Mouse (Mus musculus): ENCODE measurements around the gene Cacna1s. TPM values are rescaled to one million over a fixed set of nuclear protein-coding genes. Genes with fewer than 3 reads are reported as not detected.
A peak's percentile ranks its signal among the peaks of the same experiment; 100 is the strongest.

Gene Cacna1s
- polyA plus RNA-seq, 1 experiment: not detected

- peaks cover 70% of the 10 kb centered on the region for H3K4me1 ChIP-seq (ENCODE audit: control insufficient read depth, insufficient read depth, low read length)
- H3K4me3 ChIP-seq (ENCODE audit: insufficient read depth, low read depth, low read length): no peak overlapping the region
- WGBS: 48% methylated on average over 4 of the region's 4 CpGs
- peak overlapping the region; percentile 47 for H3K27ac ChIP-seq (ENCODE audit: insufficient read depth, low read depth, low read length)
- no peak for TF ChIP-seq POLR2A (IDR thresholded peaks at IDR 0.05; ENCODE audit: insufficient read depth, low read depth, low read length)
- TF ChIP-seq CTCF (IDR thresholded peaks at IDR 0.05; ENCODE audit: insufficient read depth, low read depth, low read length): no peak
Observed at GRCm38 (mm10) chr1:136136547-136136946, 84.0 kb downstream of the Cacna1s start.

- peaks cover 75% of the 10 kb centered on the region for H3K4me1 ChIP-seq (ENCODE audit: control insufficient read depth, insufficient read depth, low read length)
- TF ChIP-seq CTCF (IDR thresholded peaks at IDR 0.05; ENCODE audit: insufficient read depth, low read depth, low read length): no peak
- TF ChIP-seq POLR2A (IDR thresholded peaks at IDR 0.05; ENCODE audit: insufficient read depth, low read depth, low read length): no peak
- no peak overlapping the region for H3K4me3 ChIP-seq (ENCODE audit: insufficient read depth, low read depth, low read length)
- 41% methylated on average over 7 of the region's 7 CpGs for WGBS
- H3K27ac ChIP-seq (ENCODE audit: insufficient read depth, low read depth, low read length): peak overlapping the region; percentile 47
Observed at GRCm38 (mm10) chr1:136137071-136137531, 84.6 kb downstream of the Cacna1s start.

GRCm38 (mm10) chr1:136137575-136137974, 85.0 kb downstream of the Cacna1s start:
- Histone ChIP-seq H3K4me1 (ENCODE audit: control insufficient read depth, insufficient read depth, low read length) (peaks cover 79% of the 10 kb centered on the region), H3K4me3 (ENCODE audit: insufficient read depth, low read depth, low read length) (no peak overlapping the region), H3K27ac (ENCODE audit: insufficient read depth, low read depth, low read length) (peak overlapping the region; percentile 47)
- TF ChIP-seq CTCF (IDR thresholded peaks at IDR 0.05; ENCODE audit: insufficient read depth, low read depth, low read length) (no peak), POLR2A (IDR thresholded peaks at IDR 0.05; ENCODE audit: insufficient read depth, low read depth, low read length) (no peak)
- WGBS: 0% methylated on average over 4 of the region's 4 CpGs

GRCm38 (mm10) chr1:136138191-136138830, 85.8 kb downstream of the Cacna1s start:
- Histone ChIP-seq H3K27ac (ENCODE audit: insufficient read depth, low read depth, low read length) (peak overlapping the region; percentile 66), H3K4me1 (ENCODE audit: control insufficient read depth, insufficient read depth, low read length) (peaks cover 82% of the 10 kb centered on the region), H3K4me3 (ENCODE audit: insufficient read depth, low read depth, low read length) (no peak overlapping the region)
- TF ChIP-seq CTCF (IDR thresholded peaks at IDR 0.05; ENCODE audit: insufficient read depth, low read depth, low read length) (no peak), POLR2A (IDR thresholded peaks at IDR 0.05; ENCODE audit: insufficient read depth, low read depth, low read length) (no peak)
- 45% methylated on average over 10 of the region's 10 CpGs for WGBS

GRCm38 (mm10) chr1:136139990-136140640, 87.6 kb downstream of the Cacna1s start:
- 2% methylated on average over 32 of the region's 32 CpGs for WGBS
- TF ChIP-seq POLR2A (IDR thresholded peaks at IDR 0.05; ENCODE audit: insufficient read depth, low read depth, low read length) (peak; percentile 62), CTCF (IDR thresholded peaks at IDR 0.05; ENCODE audit: insufficient read depth, low read depth, low read length) (no peak)
- H3K4me3 ChIP-seq (ENCODE audit: insufficient read depth, low read depth, low read length): peak overlapping the region; percentile 61
- H3K4me1 ChIP-seq (ENCODE audit: control insufficient read depth, insufficient read depth, low read length): peaks cover 76% of the 10 kb centered on the region
- H3K27ac ChIP-seq (ENCODE audit: insufficient read depth, low read depth, low read length): peak overlapping the region; percentile 99

GRCm38 (mm10) chr1:136141176-136141950, 88.8 kb downstream of the Cacna1s start:
- Histone ChIP-seq H3K4me3 (ENCODE audit: insufficient read depth, low read depth, low read length) (no peak overlapping the region), H3K4me1 (ENCODE audit: control insufficient read depth, insufficient read depth, low read length) (peaks cover 69% of the 10 kb centered on the region), H3K27ac (ENCODE audit: insufficient read depth, low read depth, low read length) (peak overlapping the region; percentile 78)
- TF ChIP-seq CTCF (IDR thresholded peaks at IDR 0.05; ENCODE audit: insufficient read depth, low read depth, low read length) (no peak), POLR2A (IDR thresholded peaks at IDR 0.05; ENCODE audit: insufficient read depth, low read depth, low read length) (no peak)
- WGBS: 81% methylated on average over 11 of the region's 11 CpGs

GRCm38 (mm10) chr1:136142336-136142735, 89.8 kb downstream of the Cacna1s start:
- Histone ChIP-seq H3K4me3 (ENCODE audit: insufficient read depth, low read depth, low read length) (no peak overlapping the region), H3K4me1 (ENCODE audit: control insufficient read depth, insufficient read depth, low read length) (peaks cover 59% of the 10 kb centered on the region), H3K27ac (ENCODE audit: insufficient read depth, low read depth, low read length) (peak overlapping the region; percentile 78)
- TF ChIP-seq CTCF (IDR thresholded peaks at IDR 0.05; ENCODE audit: insufficient read depth, low read depth, low read length) (no peak), POLR2A (IDR thresholded peaks at IDR 0.05; ENCODE audit: insufficient read depth, low read depth, low read length) (no peak)
- 12% methylated on average over 6 of the region's 6 CpGs for WGBS

- Histone ChIP-seq H3K4me3 (ENCODE audit: insufficient read depth, low read depth, low read length) (no peak overlapping the region), H3K27ac (ENCODE audit: insufficient read depth, low read depth, low read length) (peak overlapping the region; percentile 78), H3K4me1 (ENCODE audit: control insufficient read depth, insufficient read depth, low read length) (peaks cover 50% of the 10 kb centered on the region)
- WGBS: 30% methylated on average over 10 of the region's 10 CpGs
- TF ChIP-seq POLR2A (IDR thresholded peaks at IDR 0.05; ENCODE audit: insufficient read depth, low read depth, low read length) (no peak), CTCF (IDR thresholded peaks at IDR 0.05; ENCODE audit: insufficient read depth, low read depth, low read length) (no peak)
Observed at GRCm38 (mm10) chr1:136143514-136143913, 91.0 kb downstream of the Cacna1s start.

GRCm38 (mm10) chr1:136149702-136150101, 97.2 kb downstream of the Cacna1s start:
- WGBS: 68% methylated on average over 9 of the region's 9 CpGs
- no peak overlapping the region for H3K27ac ChIP-seq (ENCODE audit: insufficient read depth, low read depth, low read length)
- H3K4me3 ChIP-seq (ENCODE audit: insufficient read depth, low read depth, low read length): no peak overlapping the region
- H3K4me1 ChIP-seq (ENCODE audit: control insufficient read depth, insufficient read depth, low read length): peaks cover 28% of the 10 kb centered on the region
- TF ChIP-seq POLR2A (IDR thresholded peaks at IDR 0.05; ENCODE audit: insufficient read depth, low read depth, low read length) (no peak), CTCF (IDR thresholded peaks at IDR 0.05; ENCODE audit: insufficient read depth, low read depth, low read length) (no peak)
